Mouse (Mus musculus): ENCODE results near the gene Lrrc8e.
"Not testable (repeated sequence)": the region's sequence is repeated elsewhere in the genome, so short reads cannot be mapped to it uniquely, and the experiment has no call there.

The Lrrc8e gene

DNA sequence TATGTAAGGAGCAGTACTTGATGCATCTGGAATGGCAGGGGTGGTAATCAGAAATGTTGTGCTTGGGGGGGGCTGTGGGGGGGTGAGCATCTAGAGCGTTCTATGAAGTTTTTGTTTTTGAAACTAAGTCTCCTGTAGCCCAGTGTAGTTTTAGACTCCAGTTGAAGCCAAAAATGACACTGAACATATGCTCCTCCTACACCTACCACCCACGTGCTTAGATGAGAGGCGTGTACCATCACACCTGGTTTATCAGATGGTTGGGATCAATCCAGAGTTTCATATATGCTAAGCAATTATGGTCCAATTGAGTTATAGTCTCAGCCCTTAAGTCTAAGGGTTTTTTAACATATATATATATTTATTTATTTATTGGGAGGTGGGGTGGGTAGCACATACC is 7.0 kb upstream of the Lrrc8e start:
- peak in 1 of 2 experiments; percentile 57 for DNase-seq (ENCODE audit: low spot score in 2 of 2)

DNA sequence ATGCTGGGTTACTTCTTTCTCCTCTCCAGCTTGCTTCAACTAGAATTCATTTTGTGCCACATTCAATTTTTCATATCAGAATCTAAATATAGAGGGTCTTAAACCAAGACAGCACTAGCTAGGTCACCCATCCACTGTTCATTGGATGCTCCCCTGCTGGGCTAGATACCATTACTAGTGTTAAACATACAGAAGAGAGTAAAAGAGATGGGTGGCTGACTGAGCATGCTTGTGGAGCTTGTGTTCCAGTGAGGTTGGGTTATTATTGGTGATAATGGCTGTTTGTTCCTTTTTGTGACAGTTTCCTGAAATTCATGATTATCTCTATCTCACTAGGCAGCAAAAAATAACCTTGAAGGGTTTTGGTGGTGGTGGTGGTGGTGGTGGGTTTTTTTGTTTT is 4.6 kb upstream of the Lrrc8e start:
- no peak for DNase-seq (ENCODE audit: low spot score in 2 of 2)

DNA sequence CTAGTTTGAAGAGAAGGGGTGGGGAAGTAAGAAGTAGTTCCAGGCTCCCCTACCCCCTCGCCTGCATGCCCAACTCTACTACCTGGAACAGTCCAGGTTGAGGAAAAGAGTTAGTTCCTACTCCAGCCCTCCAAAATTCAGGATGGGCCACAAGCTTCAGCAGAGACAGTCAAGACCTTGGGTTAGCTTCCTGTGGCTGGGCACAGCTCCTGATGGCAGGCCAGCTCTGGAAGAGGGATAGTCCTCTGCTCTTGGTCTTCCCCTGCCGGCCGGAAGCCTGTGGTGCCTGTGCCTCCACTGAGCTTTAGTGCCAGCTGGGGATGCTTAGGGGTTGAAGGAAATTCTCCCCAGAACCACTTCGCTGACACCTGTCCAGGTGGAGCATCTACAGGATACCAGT is 304 bp upstream of the Lrrc8e start:
- no peak for DNase-seq (ENCODE audit: low spot score in 2 of 2)

DNA sequence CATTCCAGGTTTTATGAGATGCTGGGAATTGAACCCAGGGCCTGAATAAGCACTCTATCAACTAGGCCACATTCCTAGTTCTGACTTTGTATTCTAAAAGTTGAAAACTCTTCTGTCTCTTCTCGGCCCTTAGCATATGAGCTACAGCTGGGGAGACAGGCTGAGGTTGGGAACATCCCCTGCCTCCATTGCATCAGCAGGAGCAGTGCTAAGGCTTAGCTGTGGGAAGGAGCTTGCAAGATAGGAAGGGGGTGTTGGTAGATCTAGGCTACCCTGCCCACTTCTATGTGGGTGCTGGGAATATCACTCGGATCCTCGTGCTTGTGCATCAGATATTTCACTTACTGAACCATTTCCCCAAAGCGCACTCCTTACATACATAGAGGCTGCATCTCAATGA is 1.3 kb downstream of the Lrrc8e start:
- DNase-seq (ENCODE audit: low spot score in 2 of 2): no peak

DNA sequence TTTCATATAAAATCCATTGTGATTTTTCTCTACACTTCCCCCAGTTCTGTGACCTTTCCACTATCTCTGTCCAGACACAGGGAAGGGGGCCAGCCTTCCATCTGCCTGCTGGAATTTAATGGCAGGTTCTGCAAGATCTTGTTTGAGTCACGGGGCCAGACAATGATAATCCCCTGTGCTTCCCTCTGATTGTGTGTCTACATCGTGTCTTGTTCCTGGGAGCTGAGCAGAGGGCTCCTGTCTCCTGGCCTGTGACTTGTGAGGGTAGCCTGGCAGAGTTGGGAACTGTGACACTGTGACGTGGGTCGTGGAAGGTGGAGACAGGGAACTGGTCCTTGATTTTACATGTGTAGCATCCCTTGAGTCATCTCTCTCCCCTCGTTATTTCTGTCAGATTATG is 3.2 kb downstream of the Lrrc8e start:
- no peak for DNase-seq (ENCODE audit: low spot score in 2 of 2)

DNA sequence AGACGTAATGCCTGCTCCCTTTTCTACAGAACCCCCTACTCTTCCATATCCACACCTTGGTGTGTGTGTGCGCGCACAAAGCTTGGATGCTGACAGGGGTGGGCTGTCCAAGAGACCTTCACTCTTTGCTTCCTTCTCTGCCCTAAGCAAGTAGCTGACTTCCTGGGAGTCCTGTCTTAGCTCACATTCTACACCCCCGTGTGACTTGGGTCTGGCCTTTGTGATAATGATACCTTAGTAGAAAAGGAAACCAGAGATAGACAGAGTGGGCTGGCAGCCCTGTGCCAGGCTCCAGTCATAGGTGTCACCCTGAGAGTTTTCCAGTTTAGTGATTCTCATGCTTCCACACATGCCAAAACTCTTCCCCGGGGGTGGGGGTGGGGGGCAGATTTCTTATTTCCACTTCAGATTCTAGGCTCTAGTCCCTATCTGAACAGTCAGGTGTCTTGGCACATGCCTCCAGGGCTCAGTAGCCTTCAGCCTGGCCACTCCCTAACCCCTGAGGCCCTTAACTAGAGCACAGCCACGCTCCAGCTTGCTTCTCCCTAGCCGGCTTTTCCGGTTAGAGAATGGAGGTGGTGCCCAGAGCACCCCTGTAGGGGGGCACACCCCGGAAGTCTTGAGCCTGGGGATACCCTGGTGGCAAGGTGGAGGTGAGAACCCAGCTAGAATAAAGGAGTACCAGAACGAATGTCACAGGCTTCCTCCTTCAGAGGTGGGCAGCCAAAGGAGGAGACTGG is 4.2 kb downstream of the Lrrc8e start:
- DNase-seq (ENCODE audit: low spot score in 2 of 2): no peak

- no peak for DNase-seq (ENCODE audit: low spot score in 2 of 2)
These were observed 11.3 kb downstream of the Lrrc8e start for GRCm38 (mm10) chr8:4237814-4238433.

DNA sequence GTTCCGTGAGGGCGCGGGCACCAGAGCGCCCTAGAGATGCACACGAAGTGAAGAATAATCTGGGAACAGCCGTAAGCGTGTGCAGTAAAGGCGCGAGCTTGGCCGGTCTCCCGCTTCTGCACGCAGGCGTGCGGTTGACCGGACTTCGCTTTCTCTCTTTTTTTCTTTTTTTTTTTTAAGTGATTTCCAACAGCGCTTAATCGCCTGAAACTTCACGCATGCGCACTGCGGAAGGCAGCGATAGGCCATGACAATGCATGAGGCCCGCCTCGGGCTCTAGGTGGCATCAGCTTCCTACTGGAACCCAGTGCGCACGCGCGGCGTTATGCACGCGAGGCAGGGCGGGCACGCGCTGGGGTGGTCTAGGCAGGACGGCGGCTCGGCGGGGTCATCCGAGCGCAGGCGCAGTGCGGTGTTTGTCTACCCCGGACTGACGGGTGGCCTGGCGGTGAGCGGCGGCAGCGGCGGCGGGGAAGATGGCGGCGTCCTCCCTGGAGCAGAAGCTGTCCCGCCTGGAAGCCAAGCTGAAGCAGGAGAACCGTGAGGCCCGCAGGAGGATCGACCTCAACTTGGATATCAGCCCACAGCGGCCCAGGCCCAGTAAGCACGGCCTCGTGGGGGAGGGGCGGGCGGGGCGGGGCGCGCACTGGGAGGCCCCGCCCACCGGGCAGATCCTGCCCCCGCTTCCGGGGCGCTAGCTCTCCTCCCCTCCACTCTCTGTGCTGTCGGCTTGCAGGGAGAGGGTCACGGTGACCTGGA is 12.0 kb downstream of the Lrrc8e start, which contains the start of the genes Map2k7 and Gm49320:
TSS of gene Map2k7 (plus strand) at position 307 of the 759 bp plus-strand sequence.
TSS of gene Gm49320 (plus strand) at position 432 of the 759 bp plus-strand sequence.
- DNase-seq (ENCODE audit: low spot score in 2 of 2): peak; percentile 100

- DNase-seq (ENCODE audit: low spot score in 2 of 2): no peak
These were observed 12.7 kb downstream of the Lrrc8e start for GRCm38 (mm10) chr8:4239193-4239890.

DNA sequence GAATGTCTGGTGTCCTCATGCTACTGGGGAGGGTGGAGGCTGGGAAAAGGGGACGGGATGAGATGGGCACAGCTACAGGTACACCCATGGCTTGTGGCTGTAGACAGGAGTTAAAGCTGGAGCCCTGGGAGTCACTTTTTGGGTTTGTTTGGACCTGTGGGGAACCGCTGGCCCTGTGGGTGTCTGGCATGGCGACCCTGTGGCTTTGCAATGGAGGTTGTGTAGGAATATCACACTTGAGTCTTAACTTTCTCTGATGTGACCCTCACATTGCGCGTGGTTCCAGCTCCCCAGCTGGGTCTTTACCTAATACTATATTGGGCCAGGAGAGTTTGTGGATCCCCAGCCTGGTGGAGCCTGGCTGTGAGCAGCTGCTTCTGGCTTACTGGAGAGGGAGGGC is 18.4 kb downstream of the Lrrc8e start:
- no peak for DNase-seq (ENCODE audit: low spot score in 2 of 2)

- DNase-seq (ENCODE audit: low spot score in 2 of 2): no peak
These were observed 19.1 kb downstream of the Lrrc8e start for GRCm38 (mm10) chr8:4245737-4246136.

DNA sequence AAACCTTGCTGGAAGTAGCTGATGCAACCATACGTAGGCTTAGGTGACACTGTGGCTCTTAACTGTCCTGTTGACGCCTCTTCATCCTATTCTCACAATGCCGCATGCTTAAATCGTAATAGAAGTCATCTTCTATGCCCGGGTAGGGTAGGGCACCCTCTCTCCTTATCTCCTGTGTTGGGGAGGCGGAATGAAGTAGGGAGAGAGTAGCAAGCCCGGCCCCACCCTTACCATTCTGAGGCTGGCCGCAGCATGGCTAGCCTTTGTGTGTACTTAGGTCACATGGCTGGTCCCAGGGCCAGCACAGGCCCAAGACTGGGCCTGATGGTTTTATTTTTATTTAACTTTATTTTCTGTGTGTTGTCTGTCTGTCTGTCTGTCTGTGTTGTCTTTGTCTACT is 20.6 kb downstream of the Lrrc8e start:
- no peak for DNase-seq (ENCODE audit: low spot score in 2 of 2)

GRCm38 (mm10) chr8:4247951-4248540 is 21.4 kb downstream of the Lrrc8e start, which contains the start of gene Tgfbr3l:
Tgfbr3l (plus strand) TSS chr8:4248214.
- no peak for DNase-seq (ENCODE audit: low spot score in 2 of 2)

DNA sequence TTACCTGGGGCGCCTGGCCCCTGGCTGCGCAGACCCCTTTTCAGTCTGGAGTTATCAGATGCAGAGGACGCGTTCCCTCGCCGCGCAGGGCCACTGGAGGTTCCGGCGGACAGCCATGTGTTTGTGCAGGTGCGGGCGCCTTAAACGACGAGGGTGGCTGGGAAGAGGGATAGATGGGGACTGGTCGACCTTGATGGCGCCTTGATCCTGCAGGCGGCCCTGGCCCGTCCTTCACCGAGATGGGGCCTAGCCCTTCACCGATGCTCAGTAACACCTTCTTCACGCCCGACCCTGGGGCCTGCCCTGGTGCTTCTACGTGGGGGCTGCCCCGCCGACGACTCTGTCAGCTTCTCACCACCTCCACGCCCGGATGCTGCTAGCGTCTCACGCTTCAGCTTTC is 22.6 kb downstream of the Lrrc8e start:
- no peak for DNase-seq (ENCODE audit: low spot score in 2 of 2)

DNA sequence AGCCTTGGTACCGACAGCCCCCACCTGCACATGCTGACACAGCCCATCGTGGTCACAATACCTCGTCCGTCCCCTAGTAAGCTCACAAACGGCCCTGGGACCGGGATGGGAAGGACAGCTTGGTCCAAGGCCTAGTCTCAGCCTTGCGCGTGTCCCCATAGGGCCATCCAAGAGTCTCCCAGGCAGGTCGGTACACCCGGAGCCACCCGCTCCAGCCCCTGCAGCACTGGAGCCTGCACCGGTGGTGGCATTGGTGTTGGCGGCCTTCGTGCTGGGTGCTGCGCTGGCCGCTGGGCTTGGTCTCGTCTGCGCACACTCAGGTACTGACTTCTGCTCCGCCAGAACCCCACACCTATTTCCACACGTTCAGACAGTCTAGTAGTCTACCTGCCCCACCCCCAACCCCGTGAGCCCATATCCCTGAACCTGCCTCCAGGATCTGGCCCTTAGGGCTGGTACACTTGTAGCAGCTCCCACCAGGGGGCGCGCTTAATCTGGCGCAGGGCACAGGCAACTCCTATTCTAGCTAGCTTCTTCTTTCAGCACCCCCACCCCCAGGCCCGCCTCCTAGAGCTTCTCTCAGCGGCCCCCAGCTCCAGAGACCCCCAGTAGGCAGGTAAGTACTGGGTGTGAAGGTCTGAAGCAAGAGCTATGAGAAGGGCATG is 23.8 kb downstream of the Lrrc8e start:
- DNase-seq (ENCODE audit: low spot score in 2 of 2): peak; percentile 87 to 88

GRCm38 (mm10) chr8:4252116-4252760 is 25.6 kb downstream of the Lrrc8e start:
- no peak for DNase-seq (ENCODE audit: low spot score in 2 of 2)

DNA sequence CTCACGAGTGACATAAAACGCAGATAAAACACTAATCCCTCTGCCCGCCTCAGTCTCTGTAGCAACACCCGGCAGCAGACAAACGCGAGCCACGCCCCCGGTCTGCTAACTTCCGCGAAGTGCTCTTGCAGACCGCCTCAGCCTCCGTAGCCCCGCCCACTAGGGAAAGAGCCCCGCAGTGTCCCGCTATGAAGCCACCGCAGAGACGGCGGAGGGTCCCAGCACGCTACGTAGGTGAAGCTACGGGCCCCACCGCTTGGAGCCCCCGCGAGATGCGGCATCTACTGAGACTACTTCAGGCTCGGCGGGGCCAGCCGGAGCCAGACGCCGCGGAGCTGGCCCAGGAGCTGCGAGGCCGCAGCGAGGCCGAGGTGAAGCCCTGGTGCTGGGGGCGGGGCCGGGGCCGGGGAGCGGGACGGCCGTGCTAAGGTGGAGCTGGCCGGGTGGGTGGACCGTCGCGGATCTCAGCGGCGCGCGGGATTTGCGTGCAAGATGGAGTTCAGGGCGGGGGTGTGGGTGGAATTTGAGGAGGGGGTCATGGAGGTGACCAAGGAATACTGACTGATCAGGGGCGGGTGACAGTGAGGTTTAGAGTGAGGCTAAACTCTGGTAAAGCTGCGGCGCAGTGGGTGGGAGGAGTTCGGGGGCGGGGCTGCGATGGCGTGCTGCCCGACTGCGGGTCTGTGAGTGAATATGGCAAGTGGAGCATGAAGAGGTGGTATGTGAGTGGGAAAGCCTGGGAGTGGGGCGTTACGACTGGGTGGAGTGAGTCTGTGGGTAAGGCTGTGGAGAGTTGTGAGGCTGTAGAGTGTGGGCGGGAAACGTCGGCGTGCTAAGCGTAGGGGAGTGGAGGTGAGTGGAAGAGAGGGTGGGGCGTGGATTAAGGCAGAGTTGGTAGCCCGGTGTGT is 26.6 kb downstream of the Lrrc8e start, which contains the start of gene Snapc2:
TSS of gene Snapc2 (plus strand) at position 147 of the 908 bp plus-strand sequence.
- peak; percentile 96 for DNase-seq (ENCODE audit: low spot score in 2 of 2)

GRCm38 (mm10) chr8:4254001-4254400 is 27.4 kb downstream of the Lrrc8e start:
- peak; percentile 64 to 74 for DNase-seq (ENCODE audit: low spot score in 2 of 2)

DNA sequence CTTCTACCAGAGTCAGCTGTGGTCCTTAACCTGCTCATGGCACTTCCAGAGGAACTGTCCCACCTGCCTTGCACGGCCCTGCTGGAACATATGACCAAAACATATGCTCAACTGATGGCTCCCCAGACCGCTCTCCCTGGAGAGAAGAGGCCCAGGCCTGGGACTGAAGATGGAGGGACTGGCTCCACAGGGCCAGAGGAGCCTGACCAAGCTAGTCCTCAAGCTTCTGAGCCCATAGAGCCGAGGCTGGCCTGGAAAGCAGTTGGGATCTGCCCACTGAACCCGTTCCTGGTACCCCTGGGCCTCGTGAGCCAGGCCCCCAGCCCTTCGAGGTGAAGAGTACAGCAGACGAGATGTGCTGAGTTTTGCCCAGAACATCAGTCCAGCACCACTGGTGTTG is 28.8 kb downstream of the Lrrc8e start:
- not testable (repeated sequence) for DNase-seq (ENCODE audit: low spot score in 2 of 2)
